Mouse (Mus musculus): ENCODE results near the gene Smarcb1.

GRCm38 (mm10) chr10:75860746-75861145 is 60.7 kb downstream of the Smarcb1 start:
- no peak for TF ChIP-seq CTCF (IDR thresholded peaks at IDR 0.05; ENCODE audit: borderline replicate concordance, insufficient read depth, low read depth, low read length)
- TF ChIP-seq POLR2A (IDR thresholded peaks at IDR 0.05; ENCODE audit: borderline replicate concordance, insufficient read depth, low read length), result no peak

Data from cerebellum, adult 2 months (tissue).